Mouse (Mus musculus) gastrocnemius, postnatal 14 days (tissue): ENCODE data around the gene Angptl2. TPM values are rescaled to one million over a fixed set of nuclear protein-coding genes. Genes with fewer than 3 reads are reported as not detected.

Experiments
- DNase-seq: peaks from one replicate; pipeline ENCODE4 v3.0.0; 2021; ENCODE audit warnings: mixed read lengths
- intact Hi-C: fragments of 180-260 bp; cut with DNase I; formaldehyde crosslinking; loops from one replicate; pipeline ENCODE4 v1.15.1; 2025; ENCODE audit warnings: low total_unique reads
- total RNA-seq, 2 experiments: library from RNA; stranded (reverse); gene quantifications; 2 replicates each; pipeline ENCODE4 v1.2.3; 2021

The Angptl2 gene
- total RNA-seq, 2 experiments from 2014 or later = 121 to 163 TPM

DNA sequence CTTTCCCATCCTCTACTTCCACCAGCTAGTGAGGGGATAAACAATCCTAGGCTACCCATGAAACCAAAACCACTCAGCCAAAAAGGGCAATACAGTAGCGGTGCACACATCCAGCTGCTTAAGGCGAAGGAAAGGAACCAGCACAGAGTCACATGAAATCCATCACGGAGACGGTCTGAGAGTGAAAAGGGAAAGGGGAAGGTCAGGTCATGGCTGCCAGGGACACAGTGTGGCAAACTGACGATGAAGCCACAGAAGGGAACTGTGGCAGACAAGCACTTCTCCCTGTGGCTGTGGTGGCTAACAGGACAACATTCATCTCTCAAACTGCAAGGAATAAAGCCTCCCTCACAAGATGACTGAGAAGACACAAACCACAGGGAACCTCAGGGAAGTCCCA lies 79.2 kb downstream of the Angptl2 start:
- DNase-seq = no peak
- intact Hi-C loops = no loop called here

Other genes with a start within 250 kb of the Angptl2 start
- 10 to 100 TPM in 1 of 2 experiments, 1 to 10 TPM in 1; 8.5 to 10.5 TPM for gene Slc2a8, start 234.0 kb upstream of the Angptl2 start, total RNA-seq
- gene Garnl3, start 84.4 kb upstream of the Angptl2 start, total RNA-seq = 1 to 10 TPM; 2.0 to 2.3 TPM
- gene Ralgps1, start 155.4 kb downstream of the Angptl2 start, total RNA-seq = 1 to 10 TPM; 2.7 to 3.3 TPM
- gene Zbtb34, start 215.3 kb downstream of the Angptl2 start, total RNA-seq = 1 to 10 TPM; 6.4 to 8.5 TPM